Comparison of ENCODE assay signal across 8 mouse cellular contexts in the genomic region with DNA sequence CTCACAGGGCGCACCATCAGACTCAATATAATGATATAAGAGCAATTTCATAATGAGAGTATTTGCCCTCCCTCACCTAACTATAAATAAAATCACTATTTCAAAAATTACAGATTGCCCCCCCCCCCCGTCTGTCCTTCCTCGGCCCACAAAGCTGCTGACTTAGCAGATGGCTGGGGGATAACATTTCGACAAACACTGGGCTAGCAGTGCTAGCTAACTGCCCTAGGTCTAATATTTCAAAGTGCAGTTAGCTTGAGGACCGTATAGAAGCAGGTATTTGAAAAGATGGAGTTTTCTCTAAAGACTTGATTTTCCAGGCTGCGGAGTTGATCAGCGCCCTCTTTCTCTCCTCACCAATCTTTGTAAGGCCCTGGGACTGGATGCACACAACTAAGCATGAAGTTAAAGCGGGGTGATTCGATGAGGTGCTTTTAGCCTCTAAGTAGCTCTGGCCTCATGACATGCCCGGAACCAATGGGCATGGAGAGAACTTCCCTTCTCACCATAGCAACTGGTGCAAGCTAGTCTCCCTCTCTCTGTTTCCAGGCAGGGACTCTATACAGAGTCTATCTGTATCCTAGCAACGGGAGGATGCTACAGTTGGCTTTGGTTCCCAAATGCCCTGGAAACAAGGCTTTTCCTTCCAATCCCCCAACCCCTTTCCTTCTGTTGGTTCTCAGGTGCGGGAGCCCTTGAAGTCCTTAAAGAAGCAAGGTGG.
A peak's percentile ranks its signal among the peaks of the same experiment; 100 is the strongest.
DNase-seq lines count a peak whose midpoint lies in the region.

No protein-coding gene starts in this region.

- DNase-seq in embryo, embryonic 10 days (ENCODE audit: low spot score) = peak; percentile 56
- no peak for DNase-seq in embryo, embryonic 9.5 days (ENCODE audit: extremely low spot score)
- peak; percentile 59 to 70 for DNase-seq in frontal cortex, adult 2 months (ENCODE audit: extremely low spot score in 1 of 2, low spot score in 1 of 2)
- DNase-seq in left cerebral cortex, postnatal 14 days (ENCODE audit: low spot score in 2 of 2) = peak; percentile 71 to 91
- peak; percentile 84 for DNase-seq in retina, embryonic 14.5 days (ENCODE audit: low spot score)
- DNase-seq in lung, postnatal 4 days = no peak
- DNase-seq in spleen, postnatal 14 days (ENCODE audit: low spot score in 2 of 2) = no peak
- DNase-seq in lung, adult 18-20 months = no peak

- intact Hi-C loops in left cerebral cortex, postnatal 14 days (cut with DNase I) = loop anchor here (2.0 to 5.0 kb wide), 3 partner anchors 142 to 255 kb away; a partner anchor contains a TSS

Comparison
In these comparisons a context has a peak if more than half of its experiments do, and no peak if none do; other contexts are left out.
1. DNase-seq: peak in embryo, embryonic 10 days (single experiment), frontal cortex, adult 2 months (2 of 2), left cerebral cortex, postnatal 14 days (2 of 2) and retina, embryonic 14.5 days (single experiment); none in embryo, embryonic 9.5 days (single experiment), lung, postnatal 4 days (0 of 2), spleen, postnatal 14 days (0 of 2) and lung, adult 18-20 months (0 of 2).